Comparison of ENCODE assay signal across 21 mouse cellular contexts in the genomic region with DNA sequence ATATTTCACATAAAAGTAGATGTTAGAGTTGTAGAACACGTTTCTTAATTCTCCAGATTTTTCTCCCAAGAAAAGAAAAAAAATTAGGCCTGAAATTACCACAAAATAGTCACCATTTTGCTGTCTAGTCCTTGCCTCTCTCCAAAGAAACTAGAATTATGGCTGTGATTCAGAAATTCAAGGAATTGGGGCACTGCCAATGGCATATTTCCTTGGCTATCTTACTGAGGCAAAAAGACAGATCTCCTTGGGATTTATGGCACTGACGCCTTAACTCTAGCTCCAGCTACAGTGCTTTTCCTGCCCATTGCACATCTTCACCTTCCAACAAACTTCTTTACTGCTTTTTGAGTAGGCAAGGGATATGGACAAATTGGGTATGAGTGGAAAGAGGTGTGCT.
A peak's percentile ranks its signal among the peaks of the same experiment; 100 is the strongest.
DNase-seq lines count a peak whose midpoint lies in the region; TF ChIP-seq lines count a peak whose summit lies in the region.
"Had no signal": no experiment of that assay in that cellular context is flagged by ENCODE, and none has a peak within 500 bp of the region (broad histone marks: within the 10 kb centered on the region; RNA-seq: fewer than 3 reads in every experiment).

No protein-coding gene starts in this region.

- no peaks in the 10 kb centered on the region for H3K27me3 ChIP-seq in cerebellum, adult 2 months (ENCODE audit: control insufficient read depth, insufficient read depth, low read length)
- H3K27me3 ChIP-seq: embryonic facial prominence, embryonic 13.5 days; hindbrain, embryonic 15.5 days; intestine, embryonic 15.5 days; limb, embryonic 15.5 days had no signal

- WGBS in cerebellum, adult 2 months, result 72% methylated on average over 2 of the region's 2 CpGs

- no peak overlapping the region for H3K27ac ChIP-seq in cerebellum, adult 2 months (ENCODE audit: insufficient read depth, low read length)
- H3K27ac ChIP-seq: embryonic facial prominence, embryonic 13.5 days; hindbrain, embryonic 15.5 days; intestine, embryonic 15.5 days; limb, embryonic 15.5 days; liver, embryonic 14.5 days; midbrain, embryonic 10.5 days had no signal

- TF ChIP-seq CTCF in cerebellum, adult 2 months (IDR thresholded peaks at IDR 0.05; ENCODE audit: borderline replicate concordance, insufficient read depth, low read depth, low read length), result no peak

- DNase-seq in cerebellum, postnatal 10 days, result peak; percentile 63 to 64
- no peak for DNase-seq in cerebellum, adult 2 months
- peak; percentile 1 for DNase-seq in kidney, postnatal 14 days
- no peak for DNase-seq in kidney, postnatal 10 days
- DNase-seq in adrenal gland, adult (ENCODE audit: inconsistent age in 2 of 2, low spot score in 1 of 2), result peak; percentile 19 to 92
- peak; percentile 52 to 53 for DNase-seq in adrenal gland, postnatal 36 days
- DNase-seq in thymus, postnatal 36 days, result no peak
- DNase-seq in heart, adult 11 months, result no peak
- DNase-seq: cerebellum, adult 11-12 months; cerebellum, postnatal 36 days; embryo, embryonic 11 days; gastrocnemius, postnatal 10 days; layer of hippocampus, adult 9-11 months; left cerebral cortex, postnatal 4 days; thymus, adult 18-20 months had no signal

- H3K4me3 ChIP-seq in cerebellum, adult 2 months (replicated peaks; ENCODE audit: insufficient read depth, low read depth, low read length), result no peak overlapping the region
- H3K4me3 ChIP-seq: embryonic facial prominence, embryonic 13.5 days; hindbrain, embryonic 15.5 days; intestine, embryonic 15.5 days; limb, embryonic 15.5 days; midbrain, embryonic 10.5 days had no signal

- TF ChIP-seq POLR2A in cerebellum, adult 2 months (IDR thresholded peaks at IDR 0.05; ENCODE audit: borderline replicate concordance, insufficient read depth, low read length), result no peak

- H3K4me1 ChIP-seq in cerebellum, adult 2 months (ENCODE audit: control insufficient read depth, insufficient read depth, low read length), result no peaks in the 10 kb centered on the region
- H3K4me1 ChIP-seq: intestine, embryonic 15.5 days; midbrain, embryonic 10.5 days had no signal

Comparison
In these comparisons a context has a peak if more than half of its experiments do, and no peak if none do; other contexts are left out.
1. DNase-seq: peak in cerebellum, postnatal 10 days (2 of 2), kidney, postnatal 14 days (single experiment), adrenal gland, adult (2 of 2) and adrenal gland, postnatal 36 days (2 of 2); none in cerebellum, adult 2 months (0 of 2), kidney, postnatal 10 days (single experiment), thymus, postnatal 36 days (0 of 2) and heart, adult 11 months (single experiment).